Mouse (Mus musculus) liver, embryonic 14.5 days (tissue): ENCODE results near the gene Magi1.

ENCODE experiments used
- CTCF ChIP-seq: IDR thresholded peaks from 2 replicates; pipeline ENCODE4 v1.5.1; 2016; ENCODE audit warnings: antibody characterized with exemption, low read depth, control low read depth
- EP300 ChIP-seq: IDR thresholded peaks from 2 replicates; pipeline ENCODE4 v1.6.1; 2016; ENCODE audit warnings: antibody characterized with exemption, low read depth

GRCm38 (mm10) chr6:93726829-93727455 lies 556.8 kb downstream of the Magi1 start:
- TF ChIP-seq CTCF = peak; percentile 17
- no peak for TF ChIP-seq EP300
